Mouse (Mus musculus): ENCODE data around the gene Rftn1.

- TF ChIP-seq GATA1 (IDR thresholded peaks at IDR 0.05; ENCODE audit: borderline replicate concordance, low read length) (no peak), FLI1 (IDR thresholded peaks at IDR 0.05; ENCODE audit: low read length) (no peak)
Measured at GRCm38 (mm10) chr17:50094596-50094995, 95.9 kb downstream of the Rftn1 start.

All from megakaryocyte, embryonic 14.5 days (primary cell).